Mouse (Mus musculus): ENCODE data around the gene Sars.

Sars gene

GRCm38 (mm10) chr3:108392793-108393192 is 52.2 kb downstream of the Sars start:
- in situ Hi-C loops (cut with MboI, MseI), result no loop called here

- in situ Hi-C loops (cut with MboI, MseI), result no loop called here
Observed at GRCm38 (mm10) chr3:108392299-108392698, 52.7 kb downstream of the Sars start.

- in situ Hi-C loops (cut with MboI, MseI), result loop anchor here (5.0 kb wide), 1 partner anchor 97 kb away; no protein-coding TSS in a partner anchor
Observed at GRCm38 (mm10) chr3:108389111-108389545, 55.9 kb downstream of the Sars start.

- in situ Hi-C loops (cut with MboI, MseI), result loop anchor here (5.0 kb wide), 1 partner anchor 94 kb away; no protein-coding TSS in a partner anchor
Observed at GRCm38 (mm10) chr3:108386186-108386585, 58.8 kb downstream of the Sars start.

GRCm38 (mm10) chr3:108384425-108384824 is 60.6 kb downstream of the Sars start:
- in situ Hi-C loops (cut with MboI, MseI), result no loop called here

GRCm38 (mm10) chr3:108383485-108384354 is 61.3 kb downstream of the Sars start, which contains the start of gene Psrc1:
Psrc1 (plus strand) TSS chr3:108383839.
- in situ Hi-C loops (cut with MboI, MseI), result no loop called here

GRCm38 (mm10) chr3:108381945-108382875 is 62.8 kb downstream of the Sars start:
- in situ Hi-C loops (cut with MboI, MseI), result no loop called here

- in situ Hi-C loops (cut with MboI, MseI), result no loop called here
Observed at GRCm38 (mm10) chr3:108380695-108381094, 64.3 kb downstream of the Sars start.

- in situ Hi-C loops (cut with MboI, MseI), result no loop called here
Observed at GRCm38 (mm10) chr3:108378875-108379663, 65.9 kb downstream of the Sars start.
